ENCODE assay signal across 20 mouse cellular contexts in genomic region chr13:75793863-75794629, GRCm38 (mm10). TPM values are rescaled to one million over a fixed set of nuclear protein-coding genes. Genes with fewer than 3 reads are reported as not detected.
A peak's percentile ranks its signal among the peaks of the same experiment; 100 is the strongest.
DNase-seq lines count a peak whose midpoint lies in the region; ATAC-seq and TF ChIP-seq lines count a peak whose summit lies in the region.
"Had no signal": no experiment of that assay in that cellular context is flagged by ENCODE, and none has a peak within 500 bp of the region (broad histone marks: within the 10 kb centered on the region; RNA-seq: fewer than 3 reads in every experiment).

No protein-coding gene starts in this region.

- no peak for TF ChIP-seq POLR2A in bone marrow macrophage, adult 2 months (IDR thresholded peaks at IDR 0.05; ENCODE audit: borderline replicate concordance, low read depth, low read length)
- TF ChIP-seq POLR2A in kidney, adult 2 months (IDR thresholded peaks at IDR 0.05; ENCODE audit: low read depth, low read length): no peak

- DNase-seq in liver, embryonic 11.5 days (ENCODE audit: low spot score): peak; percentile 27
- no peak for DNase-seq in cerebellum, postnatal 14 days
- DNase-seq in layer of hippocampus, postnatal 36 days: no peak
- no peak for DNase-seq in kidney, adult 2 months
- DNase-seq: adrenal gland, adult 2 months; cerebellum, adult 9-10 months; gastrocnemius, postnatal 25 days; lung, postnatal 14 days; midbrain, embryonic 14.5 days; right cerebral cortex, postnatal 14 days; thymus, adult 18-20 months had no signal

- WGBS in liver, embryonic 11.5 days: 51% methylated on average over 6 of the region's 6 CpGs
- 47% methylated on average over 6 of the region's 6 CpGs for WGBS in liver, embryonic 12.5 days (ENCODE audit: insufficient replicate concordance)
- WGBS in kidney, adult 2 months: 78% methylated on average over 6 of the region's 6 CpGs

- no peak for TF ChIP-seq CTCF in bone marrow macrophage, adult 2 months (IDR thresholded peaks at IDR 0.05; ENCODE audit: low read depth, low read length)
- no peak for TF ChIP-seq CTCF in kidney, adult 2 months (conservative IDR thresholded peaks at IDR 0.05; ENCODE audit: insufficient read depth, insufficient read length, low read depth, low read length)

- peaks cover 9% of the 10 kb centered on the region; the same call in 1 of the 2 replicates for H3K4me1 ChIP-seq in liver, embryonic 11.5 days (replicated peaks; ENCODE audit: control insufficient read depth, insufficient read depth, low read length)
- H3K4me1 ChIP-seq in liver, embryonic 12.5 days: peaks cover 28% of the 10 kb centered on the region
- peaks cover 71% of the 10 kb centered on the region for H3K4me1 ChIP-seq in bone marrow macrophage, adult 2 months (ENCODE audit: control insufficient read depth, insufficient read depth, low read length)
- peaks cover 6% of the 10 kb centered on the region; the same call in 1 of the 2 replicates for H3K4me1 ChIP-seq in kidney, adult 2 months (ENCODE audit: control insufficient read depth, insufficient read depth, low read length)
- H3K4me1 ChIP-seq: limb, embryonic 15.5 days had no signal

- no peaks in the 10 kb centered on the region for H3K36me3 ChIP-seq in liver, embryonic 11.5 days (ENCODE audit: control insufficient read depth, insufficient read depth, low read length)
- no peaks in the 10 kb centered on the region for H3K36me3 ChIP-seq in liver, embryonic 12.5 days
- no peaks in the 10 kb centered on the region for H3K36me3 ChIP-seq in kidney, adult 2 months (ENCODE audit: control insufficient read depth, insufficient read depth, low read length)
- H3K36me3 ChIP-seq: embryonic facial prominence, embryonic 10.5 days; heart, embryonic 13.5 days; hindbrain, embryonic 10.5 days; limb, embryonic 15.5 days had no signal

- no peak overlapping the region for H3K27ac ChIP-seq in liver, embryonic 11.5 days (ENCODE audit: low read depth, low read length)
- no peak overlapping the region; the same call in 1 of the 2 replicates for H3K27ac ChIP-seq in liver, embryonic 12.5 days
- H3K27ac ChIP-seq in bone marrow macrophage, adult 2 months (ENCODE audit: insufficient read depth, low read depth, low read length): peak overlapping the region; percentile 75
- no peak overlapping the region for H3K27ac ChIP-seq in kidney, adult 2 months (ENCODE audit: insufficient read depth, low read depth, low read length)
- H3K27ac ChIP-seq: embryonic facial prominence, embryonic 10.5 days; heart, embryonic 13.5 days; hindbrain, embryonic 10.5 days; kidney, postnatal 0 days; limb, embryonic 15.5 days had no signal

- no peaks in the 10 kb centered on the region for H3K9me3 ChIP-seq in liver, embryonic 11.5 days (ENCODE audit: control insufficient read depth, low read length)
- H3K9me3 ChIP-seq in liver, embryonic 12.5 days (replicated peaks): no peaks in the 10 kb centered on the region
- H3K9me3 ChIP-seq: embryonic facial prominence, embryonic 10.5 days; heart, embryonic 13.5 days; hindbrain, embryonic 10.5 days; limb, embryonic 15.5 days had no signal

- no peaks in the 10 kb centered on the region for H3K27me3 ChIP-seq in liver, embryonic 11.5 days (replicated peaks; ENCODE audit: control insufficient read depth, insufficient read depth, low read length)
- H3K27me3 ChIP-seq in liver, embryonic 12.5 days (replicated peaks): no peaks in the 10 kb centered on the region
- H3K27me3 ChIP-seq in kidney, adult 2 months (replicated peaks; ENCODE audit: control insufficient read depth, insufficient read depth, low read length): no peaks in the 10 kb centered on the region
- H3K27me3 ChIP-seq: heart, embryonic 13.5 days; limb, embryonic 15.5 days had no signal

- no peak overlapping the region for H3K4me3 ChIP-seq in liver, embryonic 11.5 days (ENCODE audit: low read depth, low read length)
- H3K4me3 ChIP-seq in liver, embryonic 12.5 days: no peak overlapping the region
- H3K4me3 ChIP-seq in bone marrow macrophage, adult 2 months (ENCODE audit: insufficient read depth, low read length): no peak overlapping the region
- H3K4me3 ChIP-seq in kidney, adult 2 months (ENCODE audit: insufficient read depth, low read depth, low read length): no peak overlapping the region
- H3K4me3 ChIP-seq: embryonic facial prominence, embryonic 10.5 days; heart, embryonic 13.5 days; hindbrain, embryonic 10.5 days; limb, embryonic 15.5 days had no signal

- no peak overlapping the region for H3K4me2 ChIP-seq in liver, embryonic 11.5 days
- no peak overlapping the region for H3K4me2 ChIP-seq in liver, embryonic 12.5 days
- H3K4me2 ChIP-seq: heart, embryonic 13.5 days; limb, embryonic 15.5 days had no signal

- ATAC-seq in liver, embryonic 11.5 days (replicated peaks; ENCODE audit: low FRiP score): no peak
- ATAC-seq in liver, embryonic 12.5 days: no peak
- ATAC-seq in CD4-positive, CD25-positive, alpha-beta regulatory T cell, adult 4 months: peak; percentile 11
- peak; percentile 57 for ATAC-seq in megakaryocyte progenitor cell, adult 5-6 weeks (replicated peaks; ENCODE audit: poor library complexity)

- H3K9ac ChIP-seq in liver, embryonic 11.5 days (ENCODE audit: low read depth, low read length): no peak overlapping the region
- no peak overlapping the region for H3K9ac ChIP-seq in liver, embryonic 12.5 days
- H3K9ac ChIP-seq: heart, embryonic 13.5 days; limb, embryonic 15.5 days had no signal

RNA-seq across cellular contexts. Expression of gene Glrx, which starts 45.6 kb away (rescaled TPM):
- 30.1 and 33.1 TPM in 2 replicates for polyA plus RNA-seq in liver, embryonic 11.5 days (2014; fragmentation: Nextera tagmentation; extraction: Ambion mirVana)
- 21.6 and 23.0 TPM in 2 replicates for polyA plus RNA-seq in liver, embryonic 12.5 days (2016; fragmentation: Nextera tagmentation; extraction: Ambion mirVana)
- 100 to 1,000 TPM; 240 to 300 TPM for polyA plus RNA-seq in CD4-positive, CD25-positive, alpha-beta regulatory T cell, adult 4 months (2017; shearing (Covaris generic))
- 112 and 121 TPM in 2 replicates for polyA plus RNA-seq in bone marrow macrophage, adult 2 months (2012; ENCODE audit: insufficient read depth, insufficient read length, missing spikeins)
- 225 and 237 TPM in 2 replicates for total RNA-seq in megakaryocyte progenitor cell, adult 5-6 weeks (2015)
- 116 and 123 TPM in 2 replicates for total RNA-seq in megakaryocyte progenitor cell, adult 5-6 weeks (2017)
- 10 to 100 TPM; 41.5 to 45.6 TPM for total RNA-seq in layer of hippocampus, postnatal 36 days (2021)
- polyA plus RNA-seq in kidney, adult 2 months (2012; rRNA removed): 47.1 and 56.4 TPM in 2 replicates

Comparison
In these comparisons a context has a peak if more than half of its experiments do, and no peak if none do; other contexts are left out.
1. ATAC-seq: peak in CD4-positive, CD25-positive, alpha-beta regulatory T cell, adult 4 months (single experiment) and megakaryocyte progenitor cell, adult 5-6 weeks (single experiment); none in liver, embryonic 11.5 days (single experiment) and liver, embryonic 12.5 days (single experiment).